Mouse (Mus musculus) cortical plate, adult 2 months (tissue): ENCODE results near the gene Zfp74. TPM values are rescaled to one million over a fixed set of nuclear protein-coding genes. Genes with fewer than 3 reads are reported as not detected.
A peak's percentile ranks its signal among the peaks of the same experiment; 100 is the strongest.

Source experiments
- H3K27ac ChIP-seq: fragments of 200-500 bp; 2 replicates; pipeline ENCODE4 v1.5.1; 2012; ENCODE audit warnings: low read length, control low read depth, inconsistent platforms; ENCODE audit not compliant: insufficient read depth
- H3K4me1 ChIP-seq: fragments of 200-500 bp; 2 replicates; pipeline ENCODE4 v1.6.1; 2011; ENCODE audit warnings: low read length; ENCODE audit not compliant: control insufficient read depth, insufficient read depth
- H3K4me3 ChIP-seq: fragments of 200-500 bp; 2 replicates; pipeline ENCODE4 v1.5.1; 2011; ENCODE audit warnings: mild to moderate bottlenecking, low read length, control low read depth; ENCODE audit not compliant: insufficient read depth
- CTCF ChIP-seq: fragments of 200-500 bp; IDR thresholded peaks from 2 replicates; pipeline ENCODE4 v1.5.1; 2011; ENCODE audit warnings: mild to moderate bottlenecking, control low read depth, low read length; ENCODE audit not compliant: insufficient read depth; ENCODE audit errors: extremely low read depth
- POLR2A ChIP-seq: fragments of 200-500 bp; IDR thresholded peaks from 2 replicates; pipeline ENCODE4 v1.6.1; 2011; ENCODE audit warnings: mild to moderate bottlenecking, low read length, control low read depth; ENCODE audit not compliant: insufficient read depth; ENCODE audit errors: extremely low read depth
- polyA plus RNA-seq: library from polyadenylated mRNA; depleted of rRNA; stranded (reverse); fragments of >200 nt; gene quantifications from 2 replicates; pipeline ENCODE4 v1.2.3, GENCODE M21; 2012; rRNA removed

Gene Zfp74
- 12.5 and 13.1 TPM in 2 replicates for polyA plus RNA-seq

DNA sequence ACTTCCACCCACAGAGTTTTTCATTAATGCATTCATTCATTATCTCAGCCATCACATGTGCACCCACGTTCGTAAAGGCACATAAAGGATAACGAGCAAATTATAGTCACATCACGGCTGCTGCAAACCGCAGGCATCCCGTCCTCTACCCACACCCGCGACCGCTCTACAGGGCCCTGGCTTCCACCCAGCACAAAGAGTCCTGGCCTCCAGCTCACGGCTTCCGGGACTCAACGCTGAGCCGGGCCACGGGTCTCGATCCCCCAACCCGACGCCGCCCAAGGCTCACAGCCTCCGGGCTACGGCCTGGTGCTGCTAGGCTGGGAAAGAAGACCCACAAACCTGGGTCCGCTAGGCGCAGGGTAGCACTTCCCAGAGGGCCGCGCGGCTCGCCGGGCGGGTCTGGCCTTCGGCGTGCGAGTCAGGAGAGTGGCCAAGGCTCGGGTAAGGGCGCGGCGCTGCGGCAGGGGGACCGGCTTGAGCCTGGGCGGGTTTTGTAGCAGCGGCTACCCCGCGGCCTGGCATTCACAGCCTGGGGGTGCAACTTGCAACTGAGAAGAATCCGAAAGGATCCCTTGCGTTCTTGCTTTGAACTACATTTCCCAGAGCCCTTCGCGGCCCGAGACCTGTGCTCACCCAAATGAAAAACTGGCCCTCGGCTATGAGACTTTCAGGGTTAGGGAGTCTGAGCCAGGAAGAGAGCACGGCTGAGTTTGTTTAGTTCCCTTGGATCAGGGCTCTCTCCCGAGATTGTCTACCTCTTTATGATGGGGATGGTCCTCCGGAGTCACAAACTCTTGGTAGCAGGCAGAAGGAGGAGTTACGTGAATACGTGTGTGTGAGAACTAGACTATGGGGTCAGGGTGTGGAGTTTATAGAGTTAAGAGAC, at the start of gene Zfp74:
Gene Zfp74 (minus strand): TSS at position 577 of the 889 bp plus-strand sequence.
- TF ChIP-seq POLR2A (peak; percentile 62; the same call in 1 of the 2 replicates), CTCF (no peak)
- H3K27ac ChIP-seq: peak within 1 kb of the TSS; percentile 85
- H3K4me3 ChIP-seq: peak within 1 kb of the TSS; percentile 74
- H3K4me1 ChIP-seq: no peaks in the 10 kb centered on the region

DNA sequence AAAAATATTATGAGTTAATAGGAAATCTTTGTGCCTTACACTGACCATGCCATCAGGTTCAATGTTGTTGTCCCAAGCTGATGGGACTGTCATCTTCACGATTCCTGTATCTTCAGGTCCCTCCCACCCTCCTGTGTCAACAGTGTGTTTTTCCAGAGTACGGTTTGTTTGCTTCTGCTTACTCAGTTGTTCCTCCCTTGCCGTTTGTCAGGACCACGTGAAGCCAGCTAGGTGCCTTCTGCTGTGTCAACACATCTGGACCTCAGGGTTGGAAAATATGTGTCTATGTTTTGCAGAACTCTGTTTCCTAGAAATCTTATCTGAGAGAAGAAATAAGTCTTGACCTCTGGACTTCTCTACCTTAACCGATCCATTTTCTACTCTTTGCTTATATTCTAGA, 46.7 kb upstream of the Zfp74 start:
- H3K4me1 ChIP-seq: no peaks in the 10 kb centered on the region
- no peak overlapping the region for H3K27ac ChIP-seq
- TF ChIP-seq POLR2A: no peak
- TF ChIP-seq CTCF: no peak
- H3K4me3 ChIP-seq: no peak overlapping the region

- Histone ChIP-seq H3K27ac (no peak overlapping the region), H3K4me1 (no peaks in the 10 kb centered on the region), H3K4me3 (no peak overlapping the region)
- TF ChIP-seq CTCF (no peak), POLR2A (no peak)
Observed at GRCm38 (mm10) chr7:29995134-29995533, 41.2 kb upstream of the Zfp74 start.

DNA sequence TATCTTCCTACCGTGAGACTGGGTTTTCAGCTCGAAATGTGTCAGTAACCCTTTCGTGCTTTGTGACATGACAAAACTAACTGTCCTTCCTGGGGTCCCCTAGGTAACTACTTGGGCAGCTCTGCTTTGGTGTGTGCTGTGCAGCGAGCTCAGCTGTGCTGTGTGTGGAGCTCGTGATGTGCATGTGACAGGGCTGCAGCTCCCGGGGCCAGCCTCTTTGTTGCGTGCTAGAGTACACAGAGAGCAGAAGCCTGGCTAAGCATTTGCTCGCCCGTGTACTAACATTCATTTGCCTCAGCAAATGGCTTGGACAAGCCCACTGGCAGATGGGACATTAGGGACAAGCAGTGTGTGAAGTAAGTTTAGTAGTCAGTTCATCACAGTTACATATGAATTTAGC, 39.5 kb upstream of the Zfp74 start:
- Histone ChIP-seq H3K4me3 (no peak overlapping the region), H3K4me1 (no peaks in the 10 kb centered on the region), H3K27ac (no peak overlapping the region)
- no peak for TF ChIP-seq CTCF
- TF ChIP-seq POLR2A: no peak

- H3K27ac ChIP-seq: no peak overlapping the region
- TF ChIP-seq CTCF (no peak), POLR2A (no peak)
- no peak overlapping the region for H3K4me3 ChIP-seq
- no peaks in the 10 kb centered on the region for H3K4me1 ChIP-seq
Observed at GRCm38 (mm10) chr7:29992698-29993097, 38.8 kb upstream of the Zfp74 start.

- Histone ChIP-seq H3K4me3 (no peak overlapping the region), H3K27ac (no peak overlapping the region), H3K4me1 (no peaks in the 10 kb centered on the region)
- no peak for TF ChIP-seq CTCF
- TF ChIP-seq POLR2A: no peak
Observed at GRCm38 (mm10) chr7:29989031-29989430, 35.1 kb upstream of the Zfp74 start.

- TF ChIP-seq CTCF (no peak), POLR2A (no peak)
- H3K27ac ChIP-seq: no peak overlapping the region
- no peak overlapping the region for H3K4me3 ChIP-seq
- peaks cover 3% of the 10 kb centered on the region; the same call in 1 of the 2 replicates for H3K4me1 ChIP-seq
Observed at GRCm38 (mm10) chr7:29987551-29987950, 33.7 kb upstream of the Zfp74 start.

GRCm38 (mm10) chr7:29986101-29986500, 32.2 kb upstream of the Zfp74 start:
- TF ChIP-seq CTCF (no peak), POLR2A (no peak)
- no peak overlapping the region for H3K4me3 ChIP-seq
- H3K27ac ChIP-seq: no peak overlapping the region
- peaks cover 3% of the 10 kb centered on the region; the same call in 1 of the 2 replicates for H3K4me1 ChIP-seq

DNA sequence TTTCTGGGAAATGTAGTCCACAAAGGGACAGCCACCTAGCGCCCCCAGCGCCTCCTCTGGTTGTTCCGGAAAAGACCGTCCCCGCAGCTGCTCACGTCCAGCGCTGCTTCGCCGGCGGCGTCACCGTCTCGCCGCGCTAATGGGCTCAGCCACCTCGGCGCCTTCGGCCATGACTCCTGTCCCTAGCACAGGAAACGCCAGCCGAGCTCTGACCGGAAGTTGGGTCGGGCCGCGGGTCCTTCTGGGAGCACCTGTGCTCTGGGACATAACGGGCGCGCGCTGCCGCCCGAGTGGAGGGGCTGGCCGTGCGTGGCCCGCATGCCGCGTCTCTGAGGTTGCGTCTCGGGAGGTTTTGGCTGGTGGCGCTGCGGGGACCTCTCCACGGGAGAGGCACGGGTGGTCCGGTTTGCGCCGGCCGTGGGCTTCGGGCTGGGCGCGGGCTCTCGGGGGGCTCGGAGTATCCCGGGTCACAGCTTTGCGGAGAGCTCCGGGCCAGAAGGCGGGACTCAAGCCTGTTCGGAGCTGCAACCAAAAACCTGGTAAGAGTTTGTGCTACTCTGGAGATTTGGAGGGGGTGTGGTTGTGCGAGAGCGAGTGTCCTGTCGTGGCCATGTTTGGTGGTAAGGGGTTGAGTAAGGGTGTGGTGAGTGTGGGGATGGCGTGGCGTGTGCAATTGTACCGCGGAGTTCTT, 29.9 kb upstream of the Zfp74 start, which contains the start of gene Zfp568:
Gene Zfp568 (plus strand): TSS at position 266 of the 691 bp plus-strand sequence.
- peak within 1 kb of the TSS; percentile 69 for H3K4me3 ChIP-seq
- TF ChIP-seq POLR2A: peak; percentile 66
- TF ChIP-seq CTCF: no peak
- H3K27ac ChIP-seq: peak within 1 kb of the TSS; percentile 68; the same call in 1 of the 2 replicates
- peaks cover 3% of the 10 kb centered on the region; the same call in 1 of the 2 replicates for H3K4me1 ChIP-seq

DNA sequence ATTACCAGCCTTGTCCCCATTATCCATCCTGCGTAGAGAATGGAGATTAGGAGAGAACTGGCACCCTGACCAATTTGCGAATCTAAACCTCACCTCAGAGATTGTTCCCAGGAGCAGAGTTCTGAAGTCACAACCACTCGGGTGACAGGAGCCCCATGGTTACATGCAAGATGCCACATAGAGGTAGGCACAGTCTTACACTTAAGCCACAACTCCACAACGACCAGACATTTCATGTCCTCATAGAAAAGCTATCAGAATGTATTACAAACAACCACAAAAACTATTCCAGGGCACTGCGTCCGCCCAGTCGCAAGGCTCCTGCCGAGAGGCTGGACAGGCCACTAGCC, 29.4 kb upstream of the Zfp74 start:
- H3K4me1 ChIP-seq: peaks cover 3% of the 10 kb centered on the region; the same call in 1 of the 2 replicates

More for the DNA sequence above, 29.4 kb upstream of the Zfp74 start:
- peak overlapping the region; percentile 20; the same call in 1 of the 2 replicates for H3K27ac ChIP-seq
- TF ChIP-seq CTCF (no peak), POLR2A (no peak)
- peak overlapping the region; percentile 69 for H3K4me3 ChIP-seq
